Mouse (Mus musculus): ENCODE results near the gene Amz1.

- no peak for TF ChIP-seq POLR2A (IDR thresholded peaks at IDR 0.05; ENCODE audit: borderline replicate concordance, extremely low read depth, low read depth, low read length)
- TF ChIP-seq CTCF (IDR thresholded peaks at IDR 0.05; ENCODE audit: insufficient read depth, low read length), result no peak
These were observed 35.5 kb upstream of the Amz1 start for GRCm38 (mm10) chr5:140688434-140688833.
